Mouse (Mus musculus) neural tube, embryonic 12.5 days (tissue): ENCODE measurements at regions not wholly inside any gene's neighbourhood (a gene's known extent, or its start where the extent isn't known, plus 50 kb on each side); places are given as distances from the start of the nearest gene placed in this dataset.

Source experiments
- ATAC-seq: fragments of 200-750 bp; cut with Nextera tagmentation; 2 replicates; pipeline ENCODE4 v1.8.0; 2017; ENCODE audit warnings: low read depth, mild to moderate bottlenecking, moderate TSS enrichment, moderate library complexity; ENCODE audit not compliant: low FRiP score
- H3K27ac ChIP-seq: fragments of 300-500 bp; sonication (generic); 2 replicates; pipeline ENCODE4 v1.5.1; 2016
- H3K27me3 ChIP-seq: fragments of 300-500 bp; sonication (generic); replicated peaks from 2 replicates; pipeline ENCODE4 v1.6.1; 2016; ENCODE audit warnings: mild to moderate bottlenecking
- H3K36me3 ChIP-seq: fragments of 300-500 bp; sonication (generic); 2 replicates; pipeline ENCODE4 v1.6.1; 2016; ENCODE audit warnings: mild to moderate bottlenecking
- H3K4me1 ChIP-seq: fragments of 300-500 bp; sonication (generic); 2 replicates; pipeline ENCODE4 v1.6.1; 2016
- H3K4me2 ChIP-seq: fragments of 300-500 bp; sonication (generic); replicated peaks from 2 replicates; pipeline ENCODE4 v1.6.1; 2016; ENCODE audit warnings: mild to moderate bottlenecking
- H3K4me3 ChIP-seq: fragments of 300-500 bp; sonication (generic); 2 replicates; pipeline ENCODE4 v1.5.1; 2016
- H3K9ac ChIP-seq: fragments of 300-500 bp; sonication (generic); 2 replicates; pipeline ENCODE4 v1.6.1; 2016; ENCODE audit warnings: mild to moderate bottlenecking
- H3K9me3 ChIP-seq: fragments of 300-500 bp; sonication (generic); 2 replicates; pipeline ENCODE4 v1.6.1; 2016; ENCODE audit warnings: mild to moderate bottlenecking
- WGBS: fragments of 180-500 bp; shearing (Covaris S2); methylation state at CpG from one replicate; pipeline ENCODE4 v1.1.7; 2016; 5-methylcytosine and 5-hydroxymethylcytosine counted together

DNA sequence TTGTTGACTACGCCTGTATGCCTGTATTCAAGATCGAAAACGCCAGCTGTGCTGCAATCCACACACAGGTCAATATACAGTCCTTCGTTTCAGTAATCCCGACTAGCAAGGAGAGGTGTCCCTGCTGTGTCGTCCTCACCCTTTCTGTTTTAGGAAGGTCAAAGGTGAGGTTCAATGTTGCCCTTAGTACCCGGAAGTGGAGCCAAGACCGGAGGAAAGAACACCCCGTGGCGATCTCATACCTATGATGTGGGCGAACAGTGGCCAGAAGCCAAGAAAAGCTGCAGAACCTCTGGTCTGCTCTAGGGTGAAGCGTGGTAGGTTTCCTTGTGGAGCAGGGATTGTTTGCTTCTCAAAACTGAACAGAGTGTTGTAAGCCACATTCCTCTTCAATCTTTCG is 217.9 kb upstream of the Nr2f2 start:
- ATAC-seq = no peak
- H3K36me3 ChIP-seq = no peaks in the 10 kb centered on the region
- no peaks in the 10 kb centered on the region for H3K27me3 ChIP-seq
- H3K4me3 ChIP-seq = no peak overlapping the region
- WGBS = 75% methylated on average over 13 of the region's 13 CpGs
- H3K4me2 ChIP-seq = no peak overlapping the region
- no peak overlapping the region for H3K27ac ChIP-seq
- H3K9me3 ChIP-seq = no peaks in the 10 kb centered on the region
- H3K9ac ChIP-seq = no peak overlapping the region
- no peaks in the 10 kb centered on the region for H3K4me1 ChIP-seq

DNA sequence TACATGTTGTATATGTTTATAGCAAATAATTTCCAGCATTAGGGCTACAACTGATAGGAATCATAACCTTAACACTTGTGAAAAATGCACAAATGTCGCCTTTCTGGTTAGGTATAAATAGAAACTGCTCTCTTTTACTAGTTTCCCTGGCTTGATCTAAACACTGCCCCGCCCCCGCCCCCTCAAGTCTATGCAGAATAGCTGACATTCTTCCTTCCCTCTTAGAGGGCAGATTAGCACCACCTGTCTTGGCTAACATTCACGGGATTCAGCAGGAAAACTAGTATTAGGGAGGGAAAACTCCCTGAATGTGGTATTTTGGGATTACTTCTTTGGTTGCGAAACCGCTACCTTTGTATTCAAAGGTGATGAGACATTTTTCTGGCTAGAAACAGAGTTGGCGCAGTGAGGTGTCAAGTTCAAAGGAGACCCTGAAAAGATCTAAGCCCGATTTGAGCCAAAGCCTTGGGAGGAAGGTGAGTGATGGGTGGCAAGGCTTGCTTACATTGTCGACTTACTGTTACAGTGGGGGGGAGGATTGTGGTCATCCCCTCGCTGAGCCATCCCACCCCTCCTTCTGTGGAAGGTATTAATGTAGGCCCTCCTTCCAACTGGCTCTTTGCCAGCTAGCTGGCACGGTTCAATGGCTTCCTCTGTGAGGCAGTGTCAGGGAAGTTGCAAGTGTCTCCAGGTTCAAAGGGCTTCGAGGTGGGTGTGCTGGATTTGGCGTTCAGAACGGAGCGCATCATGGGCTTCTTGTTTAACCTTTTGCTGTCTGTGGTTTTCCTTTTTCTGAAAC is 209.8 kb upstream of the Nr2f2 start:
- no peaks in the 10 kb centered on the region for H3K36me3 ChIP-seq
- H3K9me3 ChIP-seq = no peaks in the 10 kb centered on the region
- no peak overlapping the region for H3K27ac ChIP-seq
- H3K4me2 ChIP-seq = no peak overlapping the region
- H3K4me3 ChIP-seq = no peak overlapping the region
- no peaks in the 10 kb centered on the region for H3K4me1 ChIP-seq
- no peaks in the 10 kb centered on the region for H3K27me3 ChIP-seq
- no peak overlapping the region for H3K9ac ChIP-seq
- ATAC-seq = no peak
- 50% methylated on average over 15 of the region's 15 CpGs for WGBS

- H3K27me3 ChIP-seq = no peaks in the 10 kb centered on the region
- no peak overlapping the region for H3K4me2 ChIP-seq
- ATAC-seq = no peak
- no peak overlapping the region for H3K27ac ChIP-seq
- no peak overlapping the region for H3K4me3 ChIP-seq
- H3K36me3 ChIP-seq = no peaks in the 10 kb centered on the region
- no peak overlapping the region for H3K9ac ChIP-seq
- H3K4me1 ChIP-seq = no peaks in the 10 kb centered on the region
- 86% methylated on average over 2 of the region's 2 CpGs for WGBS
- no peaks in the 10 kb centered on the region for H3K9me3 ChIP-seq
Observed at GRCm38 (mm10) chr7:70575614-70576013, 209.1 kb upstream of the Nr2f2 start.

DNA sequence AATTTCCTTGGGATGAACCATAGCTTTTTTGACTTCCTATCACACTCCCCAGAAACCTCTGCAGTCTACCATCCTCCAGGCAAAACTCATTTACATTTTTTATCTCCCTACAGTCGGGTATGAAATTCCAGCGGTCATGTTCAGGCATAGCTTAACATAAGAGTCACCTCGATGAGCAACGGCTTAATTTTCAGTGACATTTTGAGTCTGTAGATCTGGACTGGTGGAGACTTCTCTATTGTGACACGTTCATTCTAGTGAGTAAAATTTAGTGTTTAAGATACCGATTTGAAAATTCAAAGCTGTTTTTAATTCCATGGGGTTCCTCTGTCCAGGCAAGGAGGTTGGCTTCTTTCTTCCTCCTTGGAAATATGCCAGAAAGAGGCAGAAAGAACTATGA is 207.7 kb upstream of the Nr2f2 start:
- Histone ChIP-seq H3K9ac (no peak overlapping the region), H3K27ac (no peak overlapping the region), H3K27me3 (no peaks in the 10 kb centered on the region), H3K9me3 (no peaks in the 10 kb centered on the region), H3K36me3 (no peaks in the 10 kb centered on the region), H3K4me1 (no peaks in the 10 kb centered on the region), H3K4me3 (no peak overlapping the region), H3K4me2 (no peak overlapping the region)
- no peak for ATAC-seq
- 85% methylated on average over 6 of the region's 6 CpGs for WGBS

- Histone ChIP-seq H3K36me3 (no peaks in the 10 kb centered on the region), H3K27me3 (no peaks in the 10 kb centered on the region), H3K4me1 (no peaks in the 10 kb centered on the region), H3K4me2 (no peak overlapping the region), H3K9ac (no peak overlapping the region), H3K27ac (no peak overlapping the region), H3K9me3 (no peaks in the 10 kb centered on the region), H3K4me3 (no peak overlapping the region)
- WGBS = 37% methylated on average over 1 of the region's 1 CpGs
- ATAC-seq = no peak
Observed at GRCm38 (mm10) chr7:70565034-70565433, 198.5 kb upstream of the Nr2f2 start.

DNA sequence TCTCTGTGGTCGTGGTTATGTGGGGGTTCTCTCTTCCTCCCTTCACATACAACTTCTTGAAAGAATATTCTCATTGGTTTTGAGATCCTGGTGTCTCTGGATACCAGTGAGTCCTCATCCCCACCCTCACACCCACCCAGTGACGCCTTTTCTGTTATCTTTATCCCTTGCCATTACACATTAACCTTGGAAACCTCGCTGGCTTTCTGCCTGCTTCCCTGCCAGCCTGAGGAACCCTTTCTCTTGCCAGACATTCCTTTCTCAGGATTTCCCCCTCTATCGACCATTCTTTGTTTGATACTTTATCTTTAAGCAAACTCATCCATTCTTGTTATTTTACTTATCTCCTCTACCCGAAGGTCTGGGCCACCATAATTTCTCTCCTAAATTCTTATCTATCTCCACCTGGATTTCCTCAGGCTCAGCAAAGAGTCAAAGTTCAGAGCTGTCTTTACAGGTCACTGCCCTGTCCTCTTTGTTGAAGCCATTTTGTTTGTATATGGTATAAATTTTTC is 182.5 kb upstream of the Nr2f2 start:
- Histone ChIP-seq H3K9ac (no peak overlapping the region), H3K4me3 (no peak overlapping the region), H3K4me1 (no peaks in the 10 kb centered on the region), H3K27me3 (no peaks in the 10 kb centered on the region), H3K4me2 (no peak overlapping the region), H3K27ac (no peak overlapping the region), H3K9me3 (no peaks in the 10 kb centered on the region), H3K36me3 (no peaks in the 10 kb centered on the region)
- 85% methylated on average over 5 of the region's 5 CpGs for WGBS
- ATAC-seq = no peak

GRCm38 (mm10) chr7:70541881-70542665 is 175.5 kb upstream of the Nr2f2 start:
- Histone ChIP-seq H3K27ac (no peak overlapping the region), H3K4me1 (no peaks in the 10 kb centered on the region), H3K36me3 (no peaks in the 10 kb centered on the region), H3K4me2 (no peak overlapping the region), H3K9ac (no peak overlapping the region), H3K27me3 (no peaks in the 10 kb centered on the region), H3K4me3 (no peak overlapping the region), H3K9me3 (no peaks in the 10 kb centered on the region)
- no peak for ATAC-seq
- WGBS = 75% methylated on average over 10 of the region's 10 CpGs

- no peak overlapping the region for H3K4me3 ChIP-seq
- no peak for ATAC-seq
- no peak overlapping the region for H3K9ac ChIP-seq
- no peak overlapping the region for H3K27ac ChIP-seq
- 76% methylated on average over 9 of the region's 9 CpGs for WGBS
- no peaks in the 10 kb centered on the region for H3K36me3 ChIP-seq
- no peak overlapping the region for H3K4me2 ChIP-seq
- no peaks in the 10 kb centered on the region for H3K9me3 ChIP-seq
- no peaks in the 10 kb centered on the region for H3K4me1 ChIP-seq
- no peaks in the 10 kb centered on the region for H3K27me3 ChIP-seq
Observed at GRCm38 (mm10) chr7:70539121-70539642, 172.6 kb upstream of the Nr2f2 start.

GRCm38 (mm10) chr7:70536046-70536445 is 169.5 kb upstream of the Nr2f2 start:
- no peaks in the 10 kb centered on the region for H3K4me1 ChIP-seq
- 75% methylated on average over 6 of the region's 6 CpGs for WGBS
- 0 out of 2 replicates have a peak, but pooled peaks cover 5% of the 10 kb centered on the region for H3K9me3 ChIP-seq
- no peak for ATAC-seq
- H3K4me2 ChIP-seq = no peak overlapping the region
- H3K36me3 ChIP-seq = no peaks in the 10 kb centered on the region
- H3K4me3 ChIP-seq = no peak overlapping the region
- no peak overlapping the region for H3K27ac ChIP-seq
- no peak overlapping the region for H3K9ac ChIP-seq
- no peaks in the 10 kb centered on the region for H3K27me3 ChIP-seq

DNA sequence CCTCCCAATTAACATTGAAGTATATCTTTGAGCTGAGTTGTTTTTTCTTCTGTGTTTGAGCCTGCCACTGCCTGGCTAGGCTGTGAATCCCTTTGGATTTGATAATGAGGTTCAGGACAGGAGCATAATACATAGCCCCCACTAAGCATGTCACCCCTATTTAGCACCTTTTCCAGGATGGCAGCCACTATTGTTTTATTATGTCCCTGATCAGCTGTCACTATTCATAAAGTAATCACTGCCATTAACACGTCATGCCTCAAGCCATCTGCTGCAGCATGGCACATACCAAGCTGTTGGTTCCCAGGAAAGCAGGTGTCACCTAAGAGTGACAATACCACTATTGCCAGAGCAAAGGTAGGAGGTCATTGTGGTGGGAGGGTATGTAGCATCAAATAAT is 167.0 kb upstream of the Nr2f2 start:
- no peaks in the 10 kb centered on the region for H3K4me1 ChIP-seq
- no peak overlapping the region for H3K27ac ChIP-seq
- no peak overlapping the region for H3K4me3 ChIP-seq
- H3K4me2 ChIP-seq = no peak overlapping the region
- no peak for ATAC-seq
- H3K27me3 ChIP-seq = no peaks in the 10 kb centered on the region
- no peak overlapping the region for H3K9ac ChIP-seq
- WGBS = 41% methylated on average over 1 of the region's 1 CpGs
- H3K9me3 ChIP-seq = peaks cover 12% of the 10 kb centered on the region; the same call in 1 of the 2 replicates
- H3K36me3 ChIP-seq = no peaks in the 10 kb centered on the region

- H3K9me3 ChIP-seq = peaks cover 17% of the 10 kb centered on the region; the same call in 1 of the 2 replicates
- H3K4me3 ChIP-seq = no peak overlapping the region
- no peaks in the 10 kb centered on the region for H3K27me3 ChIP-seq
- H3K27ac ChIP-seq = no peak overlapping the region
- 83% methylated on average over 4 of the region's 4 CpGs for WGBS
- no peak for ATAC-seq
- H3K4me1 ChIP-seq = no peaks in the 10 kb centered on the region
- no peak overlapping the region for H3K9ac ChIP-seq
- H3K36me3 ChIP-seq = no peaks in the 10 kb centered on the region
- no peak overlapping the region for H3K4me2 ChIP-seq
Observed at GRCm38 (mm10) chr7:70527921-70528320, 161.4 kb upstream of the Nr2f2 start.

DNA sequence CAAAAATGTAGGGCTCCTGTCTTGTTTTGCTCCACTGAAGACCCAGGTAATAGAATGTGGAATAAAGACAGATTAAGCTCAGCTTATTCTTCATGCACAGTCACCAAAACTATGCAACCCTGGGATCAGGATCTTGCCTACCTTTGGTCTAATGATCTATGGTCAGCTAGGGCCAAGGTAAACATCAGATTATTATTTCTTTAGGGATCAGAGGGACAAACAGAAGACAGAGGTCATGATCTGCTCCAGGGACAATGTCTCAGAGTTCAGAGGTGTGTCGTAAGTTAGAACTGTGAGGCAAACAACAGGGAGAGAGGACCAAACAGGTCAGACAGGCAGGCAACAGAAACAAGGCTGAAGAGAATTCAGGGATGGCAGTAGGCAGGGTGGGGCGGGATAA is 158.8 kb upstream of the Nr2f2 start:
- Histone ChIP-seq H3K9me3 (peaks cover 11% of the 10 kb centered on the region; the same call in 1 of the 2 replicates), H3K4me1 (no peaks in the 10 kb centered on the region), H3K9ac (no peak overlapping the region), H3K4me3 (no peak overlapping the region), H3K27ac (no peak overlapping the region), H3K36me3 (no peaks in the 10 kb centered on the region), H3K4me2 (no peak overlapping the region), H3K27me3 (no peaks in the 10 kb centered on the region)
- 92% methylated on average over 2 of the region's 2 CpGs for WGBS
- no peak for ATAC-seq
